Mouse (Mus musculus) mammary gland, adult 2 months (tissue): ENCODE measurements around the gene Tma7. TPM values are rescaled to one million over a fixed set of nuclear protein-coding genes. Genes with fewer than 3 reads are reported as not detected.

Source experiments
- polyA plus RNA-seq: library from polyadenylated mRNA; depleted of rRNA; stranded (reverse); fragments of >200 nt; gene quantifications from 2 replicates; pipeline ENCODE4 v1.2.3, GENCODE M21; 2012; ENCODE audit warnings: low replicate concordance; rRNA removed

The Tma7 gene
- 40.4 and 49.2 TPM in 2 replicates for polyA plus RNA-seq

GRCm38 (mm10) chr9:109082124-109082800 is at the start of gene Tma7, which contains the start of gene Ccdc51:
TSS of gene Tma7 (minus strand) at chr9:109082587.
TSS of gene Ccdc51 (plus strand) at chr9:109082493.

GRCm38 (mm10) chr9:109095137-109095982 is 13.0 kb upstream of the Tma7 start, which contains the start of gene Plxnb1:
TSS of gene Plxnb1 (plus strand) at chr9:109095389.

GRCm38 (mm10) chr9:109073661-109074573 is 8.5 kb downstream of the Tma7 start, which contains the start of gene Atrip:
TSS of gene Atrip (minus strand) at chr9:109074124.

GRCm38 (mm10) chr9:109059136-109059903 is 23.1 kb downstream of the Tma7 start, which contains the start of gene Trex1:
TSS of gene Trex1 (minus strand) at chr9:109059734.

GRCm38 (mm10) chr9:109038086-109038895 is 44.1 kb downstream of the Tma7 start, which contains the start of gene Shisa5:
TSS of gene Shisa5 (plus strand) at chr9:109038565.

Other genes with a start within 250 kb of the Tma7 start
- 26.7 and 33.5 TPM in 2 replicates for gene Slc26a6, start 229.3 kb downstream of the Tma7 start, polyA plus RNA-seq
- gene Tmem89, start 168.0 kb downstream of the Tma7 start, polyA plus RNA-seq: 0.22 TPM in 1 of 2 replicates, not detected in the other
- 712 and 1,110 TPM in 2 replicates for gene Uqcrc1, start 146.0 kb downstream of the Tma7 start, polyA plus RNA-seq
- gene Col7a1, start 129.0 kb downstream of the Tma7 start, polyA plus RNA-seq: 14.3 and 26.9 TPM in 2 replicates
- gene Ucn2, start 96.6 kb downstream of the Tma7 start, polyA plus RNA-seq: 1.1 and 4.3 TPM in 2 replicates
- 23.3 and 30.5 TPM in 2 replicates for gene Pfkfb4, start 90.8 kb downstream of the Tma7 start, polyA plus RNA-seq
- 1,951 and 3,448 TPM in 2 replicates for gene Shisa5, start 44.0 kb downstream of the Tma7 start, polyA plus RNA-seq
- gene Trex1, start 22.9 kb downstream of the Tma7 start, polyA plus RNA-seq: 177 and 211 TPM in 2 replicates
- gene Atrip, start 8.5 kb downstream of the Tma7 start, polyA plus RNA-seq: 22.4 and 28.7 TPM in 2 replicates
- gene Ccdc51, start 94 bp downstream of the Tma7 start, polyA plus RNA-seq: 5.1 and 6.6 TPM in 2 replicates
- 8.5 and 10.8 TPM in 2 replicates for gene Plxnb1, start 12.8 kb upstream of the Tma7 start, polyA plus RNA-seq
- not detected in 2 replicates for gene Fbxw21, start 79.5 kb upstream of the Tma7 start, polyA plus RNA-seq
- 0.16 TPM in 1 of 2 replicates, not detected in the other for gene Fbxw13, start 113.4 kb upstream of the Tma7 start, polyA plus RNA-seq
- gene Fbxw20, start 152.2 kb upstream of the Tma7 start, polyA plus RNA-seq: not detected in 2 replicates
- not detected in 2 replicates for gene Fbxw14, start 205.1 kb upstream of the Tma7 start, polyA plus RNA-seq